Mouse (Mus musculus) heart, postnatal 0 days (tissue): ENCODE measurements around the gene 4933402J07Rik. TPM values are rescaled to one million over a fixed set of nuclear protein-coding genes. Genes with fewer than 3 reads are reported as not detected.

Experiments used
- ATAC-seq: fragments of 200-750 bp; cut with Nextera tagmentation; 2 replicates; pipeline ENCODE4 v1.8.0; 2017; ENCODE audit warnings: low read depth, moderate number of reproducible peaks, moderate library complexity; ENCODE audit not compliant: insufficient read depth
- DNase-seq: peaks from one replicate; pipeline ENCODE4 v3.0.0-alpha.2; 2016; ENCODE audit warnings: low spot score
- H3K27ac ChIP-seq: fragments of 300-500 bp; sonication (generic); 2 replicates; pipeline ENCODE4 v1.5.1; 2014; ENCODE audit warnings: low read depth, mild to moderate bottlenecking
- H3K27me3 ChIP-seq: fragments of 300-500 bp; sonication (generic); 2 replicates; pipeline ENCODE4 v1.6.1; 2014; ENCODE audit warnings: low read length, mixed read lengths; ENCODE audit not compliant: control insufficient read depth, insufficient read depth
- H3K36me3 ChIP-seq: fragments of 300-500 bp; sonication (generic); replicated peaks from 2 replicates; pipeline ENCODE4 v1.6.1; 2014; ENCODE audit warnings: low read length, mixed read lengths; ENCODE audit not compliant: control insufficient read depth, insufficient read depth
- H3K4me1 ChIP-seq: fragments of 300-500 bp; sonication (generic); 2 replicates; pipeline ENCODE4 v1.6.1; 2014; ENCODE audit warnings: antibody characterized with exemption; ENCODE audit not compliant: control insufficient read depth, insufficient read depth
- H3K4me2 ChIP-seq: fragments of 300-500 bp; sonication (generic); 2 replicates; pipeline ENCODE4 v1.6.1; 2014; ENCODE audit warnings: low read depth, mild to moderate bottlenecking, low read length, moderate library complexity
- H3K4me3 ChIP-seq: fragments of 300-500 bp; sonication (generic); 2 replicates; pipeline ENCODE4 v1.5.1; 2014; ENCODE audit warnings: low read depth, low read length
- H3K9ac ChIP-seq: fragments of 300-500 bp; sonication (generic); replicated peaks from 2 replicates; pipeline ENCODE4 v1.6.1; 2014; ENCODE audit warnings: low read depth, low read length, mixed read lengths
- H3K9me3 ChIP-seq: fragments of 300-500 bp; sonication (generic); replicated peaks from 2 replicates; pipeline ENCODE4 v1.6.1; 2016; ENCODE audit warnings: low read length; ENCODE audit not compliant: control insufficient read depth
- CTCF ChIP-seq: IDR thresholded peaks from 2 replicates; pipeline ENCODE4 v1.5.1; 2016; ENCODE audit warnings: antibody characterized with exemption, control low read depth, low read depth
- EP300 ChIP-seq: IDR thresholded peaks from 2 replicates; pipeline ENCODE4 v1.6.1; 2016; ENCODE audit warnings: antibody characterized with exemption, low read depth
- WGBS: fragments of 180-500 bp; shearing (Covaris S2); extraction: QIAGEN DNeasy Blood & Tissue Kit; methylation state at CpG from one replicate; pipeline ENCODE4 v1.1.7; 2014; 5-methylcytosine and 5-hydroxymethylcytosine counted together
- polyA plus RNA-seq: library from polyadenylated mRNA; unstranded; fragments of >200 nt; fragmentation: Nextera tagmentation; extraction: Ambion mirVana; gene quantifications from 2 replicates; pipeline ENCODE4 v1.2.1, GENCODE M21; 2015
- total RNA-seq: library from RNA; depleted of rRNA; stranded (reverse); fragments of >200 nt; gene quantifications from 2 replicates; pipeline ENCODE4 v1.2.3, GENCODE M21; 2014; ENCODE audit warnings: low replicate concordance

4933402J07Rik gene
- total and polyA plus RNA-seq, 2 experiments from 2014 or later, result not detected

DNA sequence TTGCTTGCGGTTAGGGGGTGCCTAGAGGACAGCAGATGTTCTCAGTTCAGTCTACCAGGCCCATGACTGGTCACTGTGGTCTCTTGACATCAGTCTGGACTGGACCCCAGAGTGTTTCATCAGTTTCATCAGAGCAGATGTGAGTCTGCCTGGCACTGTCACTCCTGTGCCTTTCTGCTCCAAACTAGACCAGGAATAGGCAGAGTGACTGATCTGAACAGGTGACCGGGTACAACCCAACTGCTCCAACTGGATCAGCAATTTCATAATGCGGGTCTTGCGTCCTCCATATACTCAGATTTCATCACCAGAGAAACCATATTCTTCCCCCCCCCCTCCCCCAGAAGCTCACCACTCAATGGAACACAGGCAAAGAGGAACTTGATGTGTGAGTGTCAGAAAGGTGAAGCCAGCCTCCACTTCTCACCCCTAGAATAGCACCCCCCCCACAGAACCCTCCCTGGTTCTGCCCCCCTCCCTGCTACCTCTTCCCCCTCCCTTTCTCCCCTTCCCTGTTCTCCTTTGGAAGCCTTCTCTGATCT is 46.1 kb downstream of the 4933402J07Rik start:
- no peaks in the 10 kb centered on the region for H3K9me3 ChIP-seq
- H3K27ac ChIP-seq, result no peak overlapping the region
- H3K27me3 ChIP-seq, result 0 out of 2 replicates have a peak, but pooled peaks cover under 1% of the 10 kb centered on the region
- no peak for TF ChIP-seq CTCF
- no peak for TF ChIP-seq EP300
- no peak overlapping the region for H3K9ac ChIP-seq
- ATAC-seq (no peak), DNase-seq (no peak)
- H3K4me3 ChIP-seq, result no peak overlapping the region
- H3K36me3 ChIP-seq, result no peaks in the 10 kb centered on the region
- no peak overlapping the region for H3K4me2 ChIP-seq
- H3K4me1 ChIP-seq, result no peaks in the 10 kb centered on the region
- WGBS, result 79% methylated on average over 4 of the region's 4 CpGs

DNA sequence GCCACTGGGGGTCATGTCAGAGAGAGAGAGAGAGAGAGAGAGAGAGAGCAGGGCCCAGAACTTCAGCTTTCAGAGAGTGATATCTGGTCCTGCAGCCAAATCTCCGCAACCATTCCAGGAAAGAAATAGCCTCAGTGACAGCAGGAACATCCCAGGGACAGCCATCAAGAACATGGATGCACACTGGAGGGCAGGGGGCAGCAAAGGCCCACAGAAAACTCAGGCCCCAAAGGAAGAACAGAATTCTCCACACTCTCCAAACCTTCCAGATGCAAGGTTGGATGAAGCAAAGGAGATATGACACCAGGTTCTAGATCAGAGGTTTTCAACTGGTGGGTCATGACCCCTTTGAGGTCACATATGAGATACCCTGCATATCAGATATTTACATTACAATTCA is 50.0 kb downstream of the 4933402J07Rik start:
- TF ChIP-seq EP300, result no peak
- no peak for TF ChIP-seq CTCF
- H3K4me3 ChIP-seq, result no peak overlapping the region
- no peaks in the 10 kb centered on the region for H3K4me1 ChIP-seq
- no peak overlapping the region for H3K9ac ChIP-seq
- no peaks in the 10 kb centered on the region for H3K9me3 ChIP-seq
- no peak overlapping the region for H3K27ac ChIP-seq
- no peak for DNase-seq
- H3K27me3 ChIP-seq, result peaks cover 15% of the 10 kb centered on the region; the same call in 1 of the 2 replicates
- no peak for ATAC-seq
- 69% methylated on average over 1 of the region's 1 CpGs for WGBS
- H3K4me2 ChIP-seq, result no peak overlapping the region
- H3K36me3 ChIP-seq, result no peaks in the 10 kb centered on the region

DNA sequence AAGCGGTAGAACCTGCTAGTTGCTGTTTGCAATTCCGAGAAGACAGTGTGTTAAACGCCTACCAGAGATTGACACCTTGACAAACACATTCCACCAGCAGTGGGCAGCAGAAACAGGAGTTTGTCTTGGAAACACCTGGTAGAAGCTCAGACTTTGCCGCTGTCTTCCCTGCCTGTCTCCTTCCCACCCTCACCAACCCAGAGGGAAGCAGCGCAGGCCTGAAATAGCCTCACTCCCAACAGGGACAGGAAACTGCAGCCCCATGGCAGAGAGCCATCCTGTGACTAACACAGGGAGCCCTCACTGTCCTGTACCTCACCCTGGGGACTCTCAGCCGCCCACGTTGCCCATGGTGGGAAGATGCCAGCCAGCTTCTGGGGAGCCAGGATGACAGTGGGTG is 55.5 kb downstream of the 4933402J07Rik start:
- Histone ChIP-seq H3K4me1 (0 out of 2 replicates have a peak, but pooled peaks cover 3% of the 10 kb centered on the region), H3K27me3 (peaks cover 18% of the 10 kb centered on the region; the same call in 1 of the 2 replicates), H3K4me3 (no peak overlapping the region), H3K4me2 (0 out of 2 replicates have a peak overlapping the region, but pooled peaks have one; percentile 2), H3K9ac (no peak overlapping the region), H3K9me3 (no peaks in the 10 kb centered on the region), H3K27ac (no peak overlapping the region), H3K36me3 (no peaks in the 10 kb centered on the region)
- TF ChIP-seq CTCF, result 0 out of 2 replicates have a peak, but pooled peaks have one; percentile 7
- TF ChIP-seq EP300, result no peak
- DNase-seq (no peak), ATAC-seq (peak; percentile 53)
- 20% methylated on average over 7 of the region's 7 CpGs for WGBS

DNA sequence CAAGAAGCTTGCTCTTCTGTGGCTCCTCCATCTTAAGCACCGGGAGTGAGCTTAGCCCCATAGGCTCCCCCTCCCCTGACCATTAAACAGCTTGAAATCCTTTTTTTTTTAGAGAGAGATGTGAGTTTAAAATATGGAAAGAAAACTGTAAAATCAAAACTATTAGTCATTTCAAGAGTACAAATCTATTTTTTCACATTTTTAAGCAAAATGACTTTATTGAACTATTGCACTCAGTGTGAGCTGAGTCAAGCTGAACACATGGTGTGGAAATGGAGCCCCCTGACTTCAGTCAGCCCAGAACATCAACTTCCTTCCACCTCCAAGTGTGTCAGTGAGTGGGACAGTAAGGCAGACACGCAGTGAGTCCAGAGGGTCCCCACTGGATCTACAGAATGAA is 55.9 kb downstream of the 4933402J07Rik start:
- peaks cover 18% of the 10 kb centered on the region; the same call in 1 of the 2 replicates for H3K27me3 ChIP-seq
- H3K9me3 ChIP-seq, result no peaks in the 10 kb centered on the region
- 55% methylated on average over 2 of the region's 2 CpGs for WGBS

DNA sequence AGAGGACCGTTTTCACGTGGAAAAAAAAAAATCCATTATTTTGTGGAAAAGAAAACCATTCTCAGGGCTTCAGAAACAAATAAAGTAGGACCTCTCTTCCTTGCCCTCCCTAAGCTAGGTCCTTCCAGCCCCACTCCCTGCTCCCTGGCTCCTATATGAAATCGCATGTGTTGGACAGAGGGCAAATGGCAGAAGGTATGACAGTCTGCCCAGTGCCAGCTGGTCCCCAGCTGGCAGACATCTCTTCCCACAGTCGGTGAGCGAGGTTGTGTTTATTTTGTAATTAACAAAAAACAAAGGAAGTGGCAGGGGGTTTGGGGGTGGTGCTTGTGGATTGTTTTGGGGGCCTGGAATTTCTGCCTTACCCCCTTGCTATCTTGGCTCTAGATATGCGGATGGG is 56.6 kb downstream of the 4933402J07Rik start:
- Histone ChIP-seq H3K36me3 (no peaks in the 10 kb centered on the region), H3K4me1 (0 out of 2 replicates have a peak, but pooled peaks cover 3% of the 10 kb centered on the region), H3K27ac (no peak overlapping the region), H3K27me3 (peaks cover 13% of the 10 kb centered on the region; the same call in 1 of the 2 replicates), H3K4me3 (no peak overlapping the region), H3K9me3 (no peaks in the 10 kb centered on the region), H3K9ac (no peak overlapping the region), H3K4me2 (no peak overlapping the region)
- WGBS, result 68% methylated on average over 6 of the region's 6 CpGs
- no peak for TF ChIP-seq CTCF
- TF ChIP-seq EP300, result no peak
- ATAC-seq, result no peak
- no peak for DNase-seq

More for the DNA sequence above, 55.9 kb downstream of the 4933402J07Rik start:
- no peak for ATAC-seq
- TF ChIP-seq EP300 (no peak), CTCF (no peak)
- Histone ChIP-seq H3K4me3 (no peak overlapping the region), H3K27ac (no peak overlapping the region), H3K4me1 (0 out of 2 replicates have a peak, but pooled peaks cover 3% of the 10 kb centered on the region), H3K4me2 (0 out of 2 replicates have a peak overlapping the region, but pooled peaks have one; percentile 2), H3K36me3 (no peaks in the 10 kb centered on the region), H3K9ac (no peak overlapping the region)
- no peak for DNase-seq
